Mouse (Mus musculus): ENCODE results near the gene Sppl2b. TPM values are rescaled to one million over a fixed set of nuclear protein-coding genes. Genes with fewer than 3 reads are reported as not detected.

Sppl2b gene
- polyA plus RNA-seq, 1 experiment from 2014 or later = 24.0 TPM

DNA sequence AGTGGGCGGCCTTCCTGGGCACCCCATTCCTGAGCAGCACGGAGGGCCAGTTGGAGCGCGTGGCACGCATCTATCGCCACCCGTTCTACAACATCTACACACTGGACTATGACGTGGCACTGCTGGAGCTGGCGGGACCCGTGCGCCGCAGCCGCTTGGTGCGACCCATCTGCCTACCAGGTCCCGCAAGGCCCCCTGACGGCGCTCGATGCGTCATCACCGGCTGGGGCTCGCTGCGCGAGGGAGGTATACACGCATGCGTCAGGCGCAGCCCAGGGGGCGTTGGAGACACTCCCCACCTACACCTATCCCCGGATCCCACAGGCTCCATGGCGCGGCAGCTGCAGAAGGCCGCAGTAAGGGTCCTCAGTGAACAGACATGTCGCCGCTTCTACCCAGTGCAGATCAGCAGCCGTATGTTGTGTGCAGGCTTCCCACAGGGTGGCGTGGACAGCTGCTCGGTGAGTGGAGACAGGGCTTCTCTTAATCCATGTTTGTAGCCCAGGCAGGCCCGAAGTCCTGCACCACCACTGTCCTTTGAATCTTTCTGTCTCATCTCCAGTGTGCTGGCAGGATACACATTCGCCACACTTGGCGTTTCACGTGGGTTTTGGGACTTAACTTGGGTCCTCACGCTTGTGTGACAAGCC is 42.9 kb downstream of the Sppl2b start:
- H3K9me3 ChIP-seq (ENCODE audit: control insufficient read depth, low read length) = no peaks in the 10 kb centered on the region
- peaks cover 4% of the 10 kb centered on the region for H3K36me3 ChIP-seq (ENCODE audit: control insufficient read depth, insufficient read depth, low read length)
- 34% methylated on average over 41 of the region's 41 CpGs for WGBS
- H3K4me3 ChIP-seq (ENCODE audit: low read depth, low read length) = no peak overlapping the region
- peaks cover 8% of the 10 kb centered on the region for H3K4me1 ChIP-seq (ENCODE audit: control insufficient read depth, insufficient read depth, low read length)
- H3K27ac ChIP-seq (ENCODE audit: low read depth, low read length) = no peak overlapping the region
- H3K27me3 ChIP-seq (ENCODE audit: control insufficient read depth, insufficient read depth, low read length) = no peaks in the 10 kb centered on the region
- ATAC-seq (ENCODE audit: low FRiP score) (no peak), DNase-seq (ENCODE audit: low spot score, missing footprints) (peak; percentile 85)
- no peak overlapping the region for H3K9ac ChIP-seq (ENCODE audit: low read length)
- no peak overlapping the region for H3K4me2 ChIP-seq

DNA sequence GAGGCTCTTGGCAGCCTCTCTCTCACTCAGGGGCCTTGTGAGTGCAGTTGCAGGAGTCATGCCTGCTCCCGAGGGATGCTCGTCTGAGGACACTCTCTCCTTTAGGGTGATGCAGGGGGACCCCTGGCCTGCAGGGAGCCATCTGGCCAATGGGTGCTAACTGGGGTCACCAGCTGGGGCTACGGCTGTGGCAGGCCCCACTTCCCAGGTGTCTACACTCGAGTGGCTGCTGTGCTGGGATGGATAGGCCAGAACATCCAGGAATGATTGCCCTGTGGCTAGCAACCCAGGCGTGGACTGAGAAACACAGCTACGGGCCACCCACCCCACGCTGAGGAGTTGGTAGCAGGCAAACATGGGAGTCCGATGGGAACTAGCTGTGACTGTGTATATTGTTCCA is 44.0 kb downstream of the Sppl2b start:
- no peak for DNase-seq (ENCODE audit: low spot score, missing footprints)
- Histone ChIP-seq H3K9ac (ENCODE audit: low read length) (no peak overlapping the region), H3K9me3 (ENCODE audit: control insufficient read depth, low read length) (no peaks in the 10 kb centered on the region), H3K36me3 (ENCODE audit: control insufficient read depth, insufficient read depth, low read length) (peaks cover 11% of the 10 kb centered on the region), H3K4me3 (ENCODE audit: low read depth, low read length) (no peak overlapping the region), H3K27me3 (ENCODE audit: control insufficient read depth, insufficient read depth, low read length) (no peaks in the 10 kb centered on the region), H3K27ac (ENCODE audit: low read depth, low read length) (no peak overlapping the region), H3K4me2 (peak overlapping the region; percentile 98; the same call in 1 of the 2 replicates), H3K4me1 (ENCODE audit: control insufficient read depth, insufficient read depth, low read length) (peaks cover 8% of the 10 kb centered on the region)
- ATAC-seq (ENCODE audit: low FRiP score) = no peak
- WGBS = 87% methylated on average over 8 of the region's 8 CpGs

DNA sequence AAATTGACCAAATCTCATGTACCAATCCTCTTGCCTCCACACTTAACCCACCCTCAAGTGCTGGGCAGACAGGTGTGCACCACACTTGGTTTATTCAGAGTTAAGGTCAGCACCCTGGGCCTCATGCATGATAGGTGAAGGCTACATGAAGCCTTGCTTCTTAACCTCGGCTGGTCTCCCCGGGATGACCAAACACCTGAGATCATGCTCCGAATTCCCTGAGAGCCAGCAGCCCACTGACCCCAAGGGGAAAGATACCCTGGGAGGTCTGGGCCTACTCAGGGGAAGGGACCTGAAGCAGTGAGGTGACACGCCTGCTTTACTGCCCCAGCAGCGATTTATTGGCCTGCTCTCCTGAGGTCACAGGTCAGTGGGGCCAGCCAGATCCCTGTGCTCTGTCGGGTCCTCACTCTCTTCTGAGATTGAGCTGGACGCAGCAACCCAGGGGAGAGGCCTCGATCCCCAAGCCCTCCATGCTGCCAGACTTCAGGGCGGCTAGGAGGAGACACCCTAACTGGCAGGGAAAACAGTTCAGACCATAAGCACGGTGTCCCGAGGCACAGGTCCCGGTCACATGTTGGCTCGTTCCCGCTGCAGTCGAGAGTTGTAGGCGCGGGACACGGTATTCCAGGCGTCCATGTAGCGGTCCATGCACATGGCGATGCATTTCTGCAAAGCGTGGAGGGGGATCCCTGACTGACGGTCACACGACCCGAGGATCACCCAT is 44.7 kb downstream of the Sppl2b start:
- no peak for DNase-seq (ENCODE audit: low spot score, missing footprints)
- 17% methylated on average over 25 of the region's 25 CpGs for WGBS
- no peak overlapping the region for H3K27ac ChIP-seq (ENCODE audit: low read depth, low read length)
- no peaks in the 10 kb centered on the region for H3K27me3 ChIP-seq (ENCODE audit: control insufficient read depth, insufficient read depth, low read length)
- H3K4me1 ChIP-seq (ENCODE audit: control insufficient read depth, insufficient read depth, low read length) = peaks cover 8% of the 10 kb centered on the region
- peak overlapping the region; percentile 90 for H3K4me3 ChIP-seq (ENCODE audit: low read depth, low read length)
- peak overlapping the region; percentile 83 for H3K9ac ChIP-seq (ENCODE audit: low read length)
- H3K4me2 ChIP-seq = peak overlapping the region; percentile 98
- ATAC-seq (ENCODE audit: low FRiP score) = peak; percentile 10
- H3K36me3 ChIP-seq (ENCODE audit: control insufficient read depth, insufficient read depth, low read length) = peaks cover 18% of the 10 kb centered on the region
- H3K9me3 ChIP-seq (ENCODE audit: control insufficient read depth, low read length) = no peaks in the 10 kb centered on the region

DNA sequence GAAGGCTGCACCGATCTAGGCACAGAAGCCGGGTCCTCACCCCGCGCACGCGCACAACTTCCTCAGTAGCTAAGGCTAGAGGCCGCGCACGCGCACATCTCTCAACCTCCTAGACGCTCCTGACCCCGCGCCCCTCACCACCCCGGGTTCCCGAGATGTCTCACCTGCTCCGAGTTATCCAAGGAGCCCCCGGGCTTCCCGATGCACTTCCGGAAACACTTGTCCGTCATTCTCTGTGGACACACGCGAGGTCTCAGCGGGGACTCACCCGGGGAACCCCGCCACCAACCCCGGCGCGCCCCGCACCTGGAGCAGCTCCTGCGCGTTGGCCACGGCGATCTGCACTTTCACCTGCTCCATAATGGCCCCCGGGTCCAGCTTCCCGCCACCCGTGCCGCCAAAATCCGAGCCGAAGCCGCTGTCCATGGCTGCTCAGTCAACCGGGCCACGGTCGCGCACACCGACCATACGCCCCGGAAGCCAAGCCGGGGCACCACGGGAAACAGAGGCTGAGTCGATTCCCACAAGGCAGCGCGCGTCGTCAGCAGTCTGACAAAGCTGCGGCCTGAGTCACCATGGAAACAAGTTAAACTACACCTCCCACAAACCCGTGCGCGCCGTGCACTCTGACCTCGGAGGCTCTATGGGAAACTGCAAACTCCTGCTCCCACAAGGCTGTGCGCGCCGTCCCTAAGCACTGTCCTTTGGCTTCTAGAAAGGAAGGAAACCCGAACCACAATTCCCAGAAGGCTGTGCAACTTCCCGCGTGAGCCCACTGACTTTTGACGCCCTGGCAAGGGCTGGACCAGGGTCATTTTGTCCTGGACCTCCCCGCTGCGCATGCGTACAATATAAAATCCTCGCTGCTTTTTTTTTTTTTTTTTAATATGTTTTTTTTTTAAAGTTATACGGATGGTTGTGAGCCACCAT is 45.5 kb downstream of the Sppl2b start, which contains the start of gene Timm13:
Gene Timm13 (minus strand): TSS at position 652 of the 930 bp plus-strand sequence.
- DNase-seq (ENCODE audit: low spot score, missing footprints) = peak; percentile 100
- Histone ChIP-seq H3K4me3 (ENCODE audit: low read depth, low read length) (peak within 1 kb of the TSS; percentile 90), H3K36me3 (ENCODE audit: control insufficient read depth, insufficient read depth, low read length) (peaks cover 20% of the 10 kb centered on the region), H3K4me2 (peak within 1 kb of the TSS; percentile 98), H3K27me3 (ENCODE audit: control insufficient read depth, insufficient read depth, low read length) (no peaks in the 10 kb centered on the region), H3K27ac (ENCODE audit: low read depth, low read length) (peak within 1 kb of the TSS; percentile 61), H3K9me3 (ENCODE audit: control insufficient read depth, low read length) (no peaks in the 10 kb centered on the region), H3K4me1 (ENCODE audit: control insufficient read depth, insufficient read depth, low read length) (peaks cover 8% of the 10 kb centered on the region), H3K9ac (ENCODE audit: low read length) (peak within 1 kb of the TSS; percentile 83)
- WGBS = under 1% methylated on average over 72 of the region's 72 CpGs
- peak; percentile 95 for ATAC-seq (ENCODE audit: low FRiP score)

DNA sequence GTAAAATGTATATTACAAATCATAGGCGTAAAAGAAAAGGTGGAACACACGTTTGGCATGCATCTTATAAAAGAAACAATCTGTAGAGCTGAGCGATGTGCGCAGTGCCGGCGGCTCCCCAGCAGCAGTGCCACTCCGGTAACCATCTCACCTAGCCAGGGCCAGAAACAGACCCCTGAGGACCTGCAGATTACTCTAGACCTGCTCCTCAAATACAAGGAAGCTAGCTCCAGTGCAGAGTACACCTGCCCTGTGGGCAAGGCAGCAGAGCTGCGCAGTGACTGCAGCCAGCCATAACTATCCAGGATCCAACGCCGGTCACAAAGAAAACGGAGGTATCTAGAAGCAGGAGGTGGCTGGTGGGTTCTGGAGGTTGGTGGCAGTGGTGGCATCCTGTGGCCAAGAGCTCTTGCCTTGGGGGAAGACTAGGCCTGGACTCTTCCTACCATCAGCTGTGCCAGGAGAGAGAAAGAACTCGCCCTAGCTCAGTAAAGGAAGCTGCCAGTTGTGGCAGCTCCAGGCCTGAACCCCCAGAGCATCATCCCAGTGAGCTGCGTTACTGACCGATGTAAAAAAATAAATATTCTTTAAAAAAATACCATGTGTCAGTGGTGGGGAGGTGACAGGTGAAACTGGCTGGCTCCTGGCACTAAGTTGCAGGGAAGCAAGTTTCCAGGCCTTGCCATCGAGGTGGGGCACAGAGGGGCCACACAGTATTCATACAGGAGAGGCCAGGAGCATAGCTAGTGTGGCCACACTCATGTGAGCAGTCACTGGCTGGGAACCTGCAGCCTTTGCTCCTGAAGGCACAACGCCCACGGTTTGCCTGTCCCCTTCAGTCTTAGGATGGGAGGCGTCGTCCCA is 46.6 kb downstream of the Sppl2b start:
- Histone ChIP-seq H3K9ac (ENCODE audit: low read length) (no peak overlapping the region), H3K36me3 (ENCODE audit: control insufficient read depth, insufficient read depth, low read length) (peaks cover 24% of the 10 kb centered on the region), H3K4me3 (ENCODE audit: low read depth, low read length) (no peak overlapping the region), H3K27ac (ENCODE audit: low read depth, low read length) (no peak overlapping the region), H3K27me3 (ENCODE audit: control insufficient read depth, insufficient read depth, low read length) (no peaks in the 10 kb centered on the region), H3K9me3 (ENCODE audit: control insufficient read depth, low read length) (no peaks in the 10 kb centered on the region), H3K4me1 (ENCODE audit: control insufficient read depth, insufficient read depth, low read length) (peaks cover 8% of the 10 kb centered on the region), H3K4me2 (no peak overlapping the region; the same call in 1 of the 2 replicates)
- no peak for DNase-seq (ENCODE audit: low spot score, missing footprints)
- ATAC-seq (ENCODE audit: low FRiP score) = no peak
- WGBS = 90% methylated on average over 19 of the region's 19 CpGs

DNA sequence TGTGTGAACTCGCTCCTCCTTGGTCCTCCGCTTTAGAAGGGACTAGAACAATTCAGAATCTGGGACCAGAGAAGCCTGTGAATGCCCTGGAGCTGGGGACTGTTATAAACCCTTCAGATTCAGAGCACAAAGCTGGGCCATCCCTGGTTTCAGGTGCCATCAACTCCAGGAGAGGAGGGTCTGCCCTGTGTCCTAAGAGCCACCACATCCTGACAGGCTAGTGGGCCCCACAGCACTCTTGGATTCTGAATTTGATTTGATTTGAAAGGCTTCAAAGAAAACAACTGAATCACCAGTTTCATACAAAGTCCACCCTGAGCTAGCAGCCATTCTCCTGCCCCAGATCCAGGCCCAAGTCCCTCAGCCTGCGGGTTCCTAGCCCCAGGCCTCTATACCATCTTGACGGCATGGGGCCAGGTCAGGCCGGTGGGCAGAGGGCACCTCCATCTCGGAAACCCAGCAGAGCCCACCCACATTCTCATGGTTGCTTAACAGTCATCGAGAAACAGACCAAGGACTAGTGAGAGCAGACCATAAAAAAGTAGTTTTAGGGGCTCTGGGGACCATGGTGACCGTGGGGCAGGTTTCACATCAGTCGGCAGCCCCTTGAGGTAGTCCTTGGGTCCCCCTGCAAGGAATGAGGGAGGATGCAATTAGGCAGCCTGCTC is 47.3 kb downstream of the Sppl2b start:
- Histone ChIP-seq H3K27me3 (ENCODE audit: control insufficient read depth, insufficient read depth, low read length) (no peaks in the 10 kb centered on the region), H3K4me2 (no peak overlapping the region), H3K4me3 (ENCODE audit: low read depth, low read length) (no peak overlapping the region), H3K27ac (ENCODE audit: low read depth, low read length) (no peak overlapping the region), H3K36me3 (ENCODE audit: control insufficient read depth, insufficient read depth, low read length) (peaks cover 26% of the 10 kb centered on the region), H3K4me1 (ENCODE audit: control insufficient read depth, insufficient read depth, low read length) (peaks cover 8% of the 10 kb centered on the region), H3K9ac (ENCODE audit: low read length) (no peak overlapping the region), H3K9me3 (ENCODE audit: control insufficient read depth, low read length) (no peaks in the 10 kb centered on the region)
- ATAC-seq (ENCODE audit: low FRiP score) (no peak), DNase-seq (ENCODE audit: low spot score, missing footprints) (no peak)
- 92% methylated on average over 9 of the region's 9 CpGs for WGBS

DNA sequence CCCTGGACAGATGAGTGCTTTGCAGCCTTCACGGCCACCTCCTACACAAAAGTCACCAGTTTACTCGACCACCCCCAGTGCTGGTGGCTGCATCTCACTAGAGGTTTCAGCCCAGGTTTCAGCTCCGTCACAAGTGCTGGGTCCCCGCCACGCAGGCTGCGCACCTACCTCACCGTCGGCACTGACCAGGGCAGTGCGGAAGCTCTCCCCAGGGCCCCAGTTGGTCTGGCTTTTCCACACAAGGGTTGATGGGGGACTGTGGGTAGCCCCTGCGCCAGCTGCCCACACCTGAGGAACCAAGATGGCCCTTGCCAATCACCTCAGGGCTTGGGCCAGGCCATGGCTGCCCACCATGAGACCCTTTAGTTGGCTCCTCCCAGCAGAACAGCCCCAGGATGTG is 48.2 kb downstream of the Sppl2b start:
- Histone ChIP-seq H3K27ac (ENCODE audit: low read depth, low read length) (no peak overlapping the region), H3K27me3 (ENCODE audit: control insufficient read depth, insufficient read depth, low read length) (no peaks in the 10 kb centered on the region), H3K9ac (ENCODE audit: low read length) (no peak overlapping the region), H3K4me2 (no peak overlapping the region), H3K36me3 (ENCODE audit: control insufficient read depth, insufficient read depth, low read length) (peaks cover 31% of the 10 kb centered on the region), H3K4me3 (ENCODE audit: low read depth, low read length) (no peak overlapping the region), H3K9me3 (ENCODE audit: control insufficient read depth, low read length) (no peaks in the 10 kb centered on the region), H3K4me1 (ENCODE audit: control insufficient read depth, insufficient read depth, low read length) (peaks cover 8% of the 10 kb centered on the region)
- ATAC-seq (ENCODE audit: low FRiP score) (no peak), DNase-seq (ENCODE audit: low spot score, missing footprints) (no peak)
- 95% methylated on average over 10 of the region's 10 CpGs for WGBS
